20 mouse cellular contexts compared by ENCODE assay signal in genomic region chr1:171647716-171648115, GRCm38 (mm10). TPM values are rescaled to one million over a fixed set of nuclear protein-coding genes. Genes with fewer than 3 reads are reported as not detected.
"Had no signal": no experiment of that assay in that cellular context is flagged by ENCODE, and none has a peak within 500 bp of the region (broad histone marks: within the 10 kb centered on the region; RNA-seq: fewer than 3 reads in every experiment).

No protein-coding gene starts in this region.

- H3K27ac ChIP-seq: kidney, postnatal 0 days; layer of hippocampus, adult 2 months; limb, embryonic 13.5 days; liver, embryonic 15.5 days; midbrain, embryonic 15.5 days; neural tube, embryonic 12.5 days; stomach, postnatal 0 days had no signal

- H3K27me3 ChIP-seq: limb, embryonic 13.5 days; liver, embryonic 15.5 days; midbrain, embryonic 15.5 days; neural tube, embryonic 12.5 days had no signal

- H3K9me3 ChIP-seq: limb, embryonic 13.5 days; liver, embryonic 15.5 days; midbrain, embryonic 15.5 days; neural tube, embryonic 12.5 days had no signal

- H3K36me3 ChIP-seq: limb, embryonic 13.5 days; liver, embryonic 15.5 days; midbrain, embryonic 15.5 days; neural tube, embryonic 12.5 days had no signal

- ATAC-seq: intestine, postnatal 0 days; midbrain, embryonic 15.5 days had no signal

- DNase-seq: kidney, adult 9 months; kidney, postnatal 36 days; left cerebral cortex, postnatal 4 days; lung, embryonic 14.5 days; lung, postnatal 10 days; lung, postnatal 4 days; retina, postnatal 1 day; thymus, postnatal 4 days had no signal

- H3K4me1 ChIP-seq: limb, embryonic 13.5 days; midbrain, embryonic 15.5 days; neural tube, embryonic 12.5 days had no signal

- H3K4me2 ChIP-seq: limb, embryonic 13.5 days; liver, embryonic 11.5 days; liver, embryonic 15.5 days; lung, embryonic 14.5 days; midbrain, embryonic 11.5 days; midbrain, embryonic 15.5 days; neural tube, embryonic 12.5 days had no signal

- H3K9ac ChIP-seq: limb, embryonic 13.5 days; liver, embryonic 15.5 days; lung, embryonic 14.5 days; midbrain, embryonic 15.5 days; neural tube, embryonic 12.5 days had no signal

- H3K4me3 ChIP-seq: layer of hippocampus, adult 2 months; limb, embryonic 13.5 days; liver, embryonic 15.5 days; megakaryocyte, embryonic 14.5 days; midbrain, embryonic 15.5 days; neural tube, embryonic 12.5 days had no signal

RNA-seq across cellular contexts. Expression of gene Slamf7, which starts 5.1 kb away (rescaled TPM):
- total RNA-seq: layer of hippocampus, adult 2 months; layer of hippocampus, postnatal 10 days; left cerebral cortex, postnatal 4 days had no signal
- polyA plus RNA-seq: kidney, postnatal 0 days; liver, embryonic 11.5 days; lung, embryonic 14.5 days; midbrain, embryonic 11.5 days; midbrain, embryonic 15.5 days; neural tube, embryonic 12.5 days had no signal

RNA-seq across cellular contexts. Expression of gene Cd48, which starts 34.1 kb away (rescaled TPM):
- total RNA-seq: layer of hippocampus, adult 2 months had no signal

RNA-seq across cellular contexts. Expression of gene Ly9, which starts 40.5 kb away (rescaled TPM):
- total RNA-seq: layer of hippocampus, adult 2 months had no signal
- polyA plus RNA-seq: midbrain, embryonic 11.5 days; neural tube, embryonic 12.5 days had no signal
